Comparison of ENCODE assay signal across 14 mouse cellular contexts in genomic region chr8:13202806-13203205, GRCm38 (mm10). TPM values are rescaled to one million over a fixed set of nuclear protein-coding genes. Genes with fewer than 3 reads are reported as not detected.
DNase-seq lines count a peak whose midpoint lies in the region; ATAC-seq lines count a peak whose summit lies in the region.
"Had no signal": no experiment of that assay in that cellular context is flagged by ENCODE, and none has a peak within 500 bp of the region (broad histone marks: within the 10 kb centered on the region; RNA-seq: fewer than 3 reads in every experiment).

No protein-coding gene starts in this region.

- no peaks in the 10 kb centered on the region for H3K9me3 ChIP-seq in megakaryocyte, embryonic 14.5 days
- H3K9me3 ChIP-seq in erythroblast, embryonic 14.5 days (ENCODE audit: control insufficient read depth, low read length) = peaks cover 5% of the 10 kb centered on the region
- H3K9me3 ChIP-seq: embryonic facial prominence, embryonic 10.5 days; hindbrain, embryonic 15.5 days had no signal

- peaks cover 13% of the 10 kb centered on the region for H3K27me3 ChIP-seq in megakaryocyte, embryonic 14.5 days (replicated peaks)
- H3K27me3 ChIP-seq in erythroblast, embryonic 14.5 days (ENCODE audit: control insufficient read depth) = peaks cover 11% of the 10 kb centered on the region

- peak overlapping the region; percentile 95 for H3K4me3 ChIP-seq in megakaryocyte, embryonic 14.5 days (replicated peaks)
- peak overlapping the region; percentile 90 for H3K4me3 ChIP-seq in erythroblast, embryonic 14.5 days (replicated peaks)
- H3K4me3 ChIP-seq: embryonic facial prominence, embryonic 10.5 days; hindbrain, embryonic 15.5 days had no signal

- peaks cover 29% of the 10 kb centered on the region for H3K36me3 ChIP-seq in megakaryocyte, embryonic 14.5 days (replicated peaks; ENCODE audit: low read length)
- H3K36me3 ChIP-seq in erythroblast, embryonic 14.5 days (ENCODE audit: control insufficient read depth) = peaks cover 48% of the 10 kb centered on the region
- H3K36me3 ChIP-seq: embryonic facial prominence, embryonic 10.5 days; hindbrain, embryonic 15.5 days had no signal

- DNase-seq in testis, postnatal 14 days (ENCODE audit: low spot score) = no peak
- no peak for DNase-seq in layer of hippocampus, adult 18-20 months (ENCODE audit: low spot score in 2 of 2)
- DNase-seq in ovary, postnatal 14 days (ENCODE audit: low spot score) = no peak
- DNase-seq: cerebellum, adult 9-10 months; gastrocnemius, postnatal 36 days; layer of hippocampus, adult 9-11 months had no signal

- peaks cover 89% of the 10 kb centered on the region for H3K4me1 ChIP-seq in megakaryocyte, embryonic 14.5 days
- peaks cover 86% of the 10 kb centered on the region for H3K4me1 ChIP-seq in erythroblast, embryonic 14.5 days (ENCODE audit: control insufficient read depth)

- no peak for ATAC-seq in megakaryocyte, adult 5-6 weeks (ENCODE audit: poor library complexity, severe bottlenecking)
- peak; percentile 85 for ATAC-seq in megakaryocyte progenitor cell, adult 5-6 weeks (replicated peaks; ENCODE audit: poor library complexity)
- ATAC-seq: forebrain, embryonic 14.5 days had no signal

RNA-seq across cellular contexts. Expression of gene Grtp1, which starts 2.4 kb away (rescaled TPM):
- polyA plus RNA-seq in megakaryocyte, embryonic 14.5 days (2012; ENCODE audit: insufficient read depth, low replicate concordance) = 16.8 and 26.7 TPM in 2 replicates
- 0.22 and 0.80 TPM in 2 replicates for total RNA-seq in megakaryocyte, adult 5-6 weeks (2015)
- 0.53 TPM in 1 of 2 replicates, not detected in the other for total RNA-seq in megakaryocyte, adult 5-6 weeks (2017)
- 1.5 and 2.9 TPM in 2 replicates for polyA plus RNA-seq in erythroblast, embryonic 14.5 days (2012)
- total RNA-seq in megakaryocyte progenitor cell, adult 5-6 weeks (2015) = 0.71 and 1.0 TPM in 2 replicates
- total RNA-seq in megakaryocyte progenitor cell, adult 5-6 weeks (2017) = 0.08 and 0.37 TPM in 2 replicates
- 1 to 10 TPM; 3.6 to 3.7 TPM for total RNA-seq in layer of hippocampus, adult 18-20 months (2021)

RNA-seq across cellular contexts. Expression of gene Lamp1, which starts 43.8 kb away (rescaled TPM):
- 228 and 359 TPM in 2 replicates for polyA plus RNA-seq in megakaryocyte, embryonic 14.5 days (2012; ENCODE audit: insufficient read depth, low replicate concordance)
- total RNA-seq in megakaryocyte, adult 5-6 weeks (2015) = 609 and 613 TPM in 2 replicates
- 770 and 822 TPM in 2 replicates for total RNA-seq in megakaryocyte, adult 5-6 weeks (2017)
- 11.0 and 19.7 TPM in 2 replicates for polyA plus RNA-seq in erythroblast, embryonic 14.5 days (2012)
- 209 and 240 TPM in 2 replicates for total RNA-seq in megakaryocyte progenitor cell, adult 5-6 weeks (2015)
- 259 and 273 TPM in 2 replicates for total RNA-seq in megakaryocyte progenitor cell, adult 5-6 weeks (2017)
- 100 to 1,000 TPM; 275 to 276 TPM for total RNA-seq in layer of hippocampus, adult 18-20 months (2021)

RNA-seq across cellular contexts. Expression of gene Adprhl1, which starts 51.2 kb away (rescaled TPM):
- polyA plus RNA-seq in megakaryocyte, embryonic 14.5 days (2012; ENCODE audit: insufficient read depth, low replicate concordance) = 0.11 TPM in 1 of 2 replicates, not detected in the other
- not detected in 2 replicates for total RNA-seq in megakaryocyte, adult 5-6 weeks (2015)
- total RNA-seq in megakaryocyte, adult 5-6 weeks (2017) = not detected in 2 replicates
- not detected in 2 replicates for polyA plus RNA-seq in erythroblast, embryonic 14.5 days (2012)
- total RNA-seq in megakaryocyte progenitor cell, adult 5-6 weeks (2015) = not detected in 2 replicates
- total RNA-seq in megakaryocyte progenitor cell, adult 5-6 weeks (2017) = not detected in 2 replicates
- 1 to 10 TPM in 1 of 2 experiments, under 1 TPM in 1; 0.74 to 1.8 TPM for total RNA-seq in layer of hippocampus, adult 18-20 months (2021)
- polyA plus RNA-seq: forebrain, embryonic 14.5 days; limb, embryonic 11.5 days had no signal
